In the genomic region with DNA sequence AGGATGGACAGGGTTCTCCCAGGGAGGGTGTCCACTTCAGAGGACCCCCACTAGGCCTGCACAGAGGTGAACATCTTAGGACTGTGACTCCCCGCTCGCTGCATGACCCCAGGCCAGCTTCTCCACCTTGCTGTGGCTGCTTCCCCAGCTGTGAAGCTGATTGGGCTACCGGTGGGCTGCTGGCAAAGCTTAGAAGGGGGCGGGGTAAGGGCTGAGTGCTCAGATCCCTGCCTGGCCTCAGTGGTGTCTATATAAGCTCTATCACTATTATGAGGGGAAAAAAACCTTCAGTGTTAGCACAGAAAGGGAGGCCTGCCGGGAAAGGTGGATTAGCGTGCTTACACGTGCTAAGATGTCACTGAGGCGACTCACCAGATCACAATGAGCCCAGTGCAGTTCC, we compare ENCODE assay signal across 16 mouse cellular contexts.
DNase-seq lines count a peak whose midpoint lies in the region; ATAC-seq and TF ChIP-seq lines count a peak whose summit lies in the region.
"Had no signal": no experiment of that assay in that cellular context is flagged by ENCODE, and none has a peak within 500 bp of the region (broad histone marks: within the 10 kb centered on the region; RNA-seq: fewer than 3 reads in every experiment).

No protein-coding gene starts in this region.

- H3K27ac ChIP-seq in layer of hippocampus, adult 2 months, result peak overlapping the region; percentile 43; the same call in 1 of the 2 replicates
- no peak overlapping the region for H3K27ac ChIP-seq in embryonic facial prominence, embryonic 15.5 days (replicated peaks)
- H3K27ac ChIP-seq in midbrain, embryonic 12.5 days (replicated peaks), result peak overlapping the region; percentile 65
- H3K27ac ChIP-seq: liver, embryonic 13.5 days had no signal

- no peak for DNase-seq in layer of hippocampus, adult 2 months (ENCODE audit: low spot score in 2 of 2)
- DNase-seq in layer of hippocampus, postnatal 36 days, result no peak
- no peak for DNase-seq in Patski (ENCODE audit: low read depth, low spot score)
- no peak for DNase-seq in right cerebral cortex, postnatal 25 days
- DNase-seq in lung, postnatal 36 days, result no peak
- DNase-seq: cerebellum, adult 11 months; gastrocnemius, postnatal 25 days; kidney, adult 8-10 months; kidney, postnatal 36 days; liver, embryonic 13.5 days; thymus, adult 2 months had no signal

- no peaks in the 10 kb centered on the region for H3K36me3 ChIP-seq in embryonic facial prominence, embryonic 15.5 days
- H3K36me3 ChIP-seq in midbrain, embryonic 12.5 days, result no peaks in the 10 kb centered on the region
- H3K36me3 ChIP-seq: hindbrain, embryonic 15.5 days; liver, embryonic 13.5 days had no signal

- H3K4me2 ChIP-seq in embryonic facial prominence, embryonic 15.5 days (replicated peaks), result no peak overlapping the region
- no peak overlapping the region; the same call in 1 of the 2 replicates for H3K4me2 ChIP-seq in midbrain, embryonic 12.5 days (replicated peaks)
- H3K4me2 ChIP-seq: heart, embryonic 11.5 days; hindbrain, embryonic 15.5 days; liver, embryonic 13.5 days had no signal

- in situ Hi-C loops in Patski (cut with MboI; ENCODE audit: low pct_unique_long_range_greater_than_20kb), result no loop called here

- TF ChIP-seq CTCF in layer of hippocampus, adult 2 months (conservative IDR thresholded peaks at IDR 0.05), result no peak
- TF ChIP-seq CTCF in Patski (IDR thresholded peaks at IDR 0.05), result no peak

- no peak overlapping the region for H3K4me3 ChIP-seq in layer of hippocampus, adult 2 months
- H3K4me3 ChIP-seq in embryonic facial prominence, embryonic 15.5 days (replicated peaks), result no peak overlapping the region
- H3K4me3 ChIP-seq in midbrain, embryonic 12.5 days, result no peak overlapping the region
- H3K4me3 ChIP-seq: hindbrain, embryonic 15.5 days; liver, embryonic 13.5 days; megakaryocyte, embryonic 14.5 days had no signal

- 48% methylated on average over 8 of the region's 8 CpGs for WGBS in embryonic facial prominence, embryonic 15.5 days
- 15% methylated on average over 8 of the region's 8 CpGs for WGBS in midbrain, embryonic 12.5 days

- H3K9ac ChIP-seq in embryonic facial prominence, embryonic 15.5 days, result 0 out of 2 replicates have a peak overlapping the region, but pooled peaks have one; percentile 6
- H3K9ac ChIP-seq in midbrain, embryonic 12.5 days (replicated peaks), result 0 out of 2 replicates have a peak overlapping the region, but pooled peaks have one; percentile 17
- H3K9ac ChIP-seq: hindbrain, embryonic 15.5 days; liver, embryonic 13.5 days had no signal

- CTCF ChIA-PET in Patski (lab: Charles Lee), result interaction anchor here (0.7 kb wide), 1 partner anchor 11 kb away, joined by 3 read pairs; no protein-coding TSS in a partner anchor

- peaks cover 84% of the 10 kb centered on the region for H3K4me1 ChIP-seq in embryonic facial prominence, embryonic 15.5 days
- H3K4me1 ChIP-seq in midbrain, embryonic 12.5 days, result peaks cover 99% of the 10 kb centered on the region

- H3K27me3 ChIP-seq in Patski, result no peaks in the 10 kb centered on the region
- H3K27me3 ChIP-seq in embryonic facial prominence, embryonic 15.5 days, result no peaks in the 10 kb centered on the region
- peaks cover 56% of the 10 kb centered on the region for H3K27me3 ChIP-seq in midbrain, embryonic 12.5 days
- H3K27me3 ChIP-seq: hindbrain, embryonic 15.5 days had no signal

- peak; percentile 41 for ATAC-seq in Patski
- ATAC-seq in embryonic facial prominence, embryonic 15.5 days (ENCODE audit: insufficient number of reproducible peaks, low FRiP score, low TSS enrichment, low read depth), result no peak
- ATAC-seq in midbrain, embryonic 12.5 days (ENCODE audit: low FRiP score, low read depth), result no peak

- no peaks in the 10 kb centered on the region for H3K9me3 ChIP-seq in embryonic facial prominence, embryonic 15.5 days (replicated peaks)
- H3K9me3 ChIP-seq in midbrain, embryonic 12.5 days, result no peaks in the 10 kb centered on the region
- H3K9me3 ChIP-seq: hindbrain, embryonic 15.5 days; liver, embryonic 13.5 days; megakaryocyte, embryonic 14.5 days had no signal

- POLR2A ChIA-PET in Patski (lab: Charles Lee), result interaction anchor here (0.7 kb wide), 1 partner anchor 75 kb away, joined by 3 read pairs; no protein-coding TSS in a partner anchor
